Comparison of ENCODE assay signal across 23 mouse cellular contexts in the genomic region with DNA sequence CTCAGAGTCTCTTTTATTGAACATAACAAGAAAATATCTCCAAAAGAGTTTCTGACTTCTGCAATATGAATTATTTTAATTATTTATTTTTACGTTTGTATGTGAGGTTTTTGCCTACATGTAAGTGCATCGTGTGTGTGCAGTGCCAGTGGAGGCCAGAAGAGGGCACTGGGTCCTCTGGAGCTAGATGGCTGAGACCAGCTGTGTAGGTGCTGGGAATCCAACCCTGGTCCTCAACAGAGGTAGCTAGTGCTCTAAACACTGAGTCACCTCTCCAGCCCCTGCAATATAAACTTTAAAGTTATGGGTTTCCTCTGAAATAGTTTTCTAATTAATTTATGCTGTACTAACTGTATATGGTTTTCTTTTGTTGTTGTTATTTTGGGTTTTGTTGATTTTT. TPM values are rescaled to one million over a fixed set of nuclear protein-coding genes. Genes with fewer than 3 reads are reported as not detected.
DNase-seq lines count a peak whose midpoint lies in the region; ATAC-seq and TF ChIP-seq lines count a peak whose summit lies in the region.
"Had no signal": no experiment of that assay in that cellular context is flagged by ENCODE, and none has a peak within 500 bp of the region (broad histone marks: within the 10 kb centered on the region; RNA-seq: fewer than 3 reads in every experiment).

No protein-coding gene starts in this region.

- H3K4me2 ChIP-seq in lung, embryonic 14.5 days = no peak overlapping the region
- H3K4me2 ChIP-seq: forebrain, embryonic 13.5 days; heart, embryonic 12.5 days; hindbrain, embryonic 12.5 days had no signal

- H3K9me3 ChIP-seq in heart, embryonic 10.5 days = no peaks in the 10 kb centered on the region
- H3K9me3 ChIP-seq in lung, embryonic 14.5 days (ENCODE audit: low read depth, low read length) = no peaks in the 10 kb centered on the region; the same call in 1 of the 2 replicates
- H3K9me3 ChIP-seq: forebrain, embryonic 13.5 days had no signal

- H3K4me3 ChIP-seq in heart, embryonic 10.5 days = no peak overlapping the region
- H3K4me3 ChIP-seq in lung, embryonic 14.5 days (ENCODE audit: low read depth, low read length) = no peak overlapping the region
- H3K4me3 ChIP-seq: embryonic facial prominence, embryonic 10.5 days; forebrain, embryonic 13.5 days; heart, embryonic 12.5 days; hindbrain, embryonic 12.5 days had no signal

- H3K9ac ChIP-seq in lung, embryonic 14.5 days = no peak overlapping the region
- H3K9ac ChIP-seq: forebrain, embryonic 13.5 days; forebrain, postnatal 0 days; heart, embryonic 12.5 days; hindbrain, embryonic 12.5 days had no signal

- TF ChIP-seq CTCF in lung, embryonic 14.5 days (IDR thresholded peaks at IDR 0.05; ENCODE audit: low read depth) = 0 out of 2 replicates have a peak, but pooled peaks have one; percentile 10

- intact Hi-C loops in heart, postnatal 25 days (cut with DNase I) = no loop called here

- no peak overlapping the region for H3K27ac ChIP-seq in heart, embryonic 10.5 days
- H3K27ac ChIP-seq in lung, embryonic 14.5 days (ENCODE audit: low read depth) = no peak overlapping the region
- H3K27ac ChIP-seq: embryonic facial prominence, embryonic 10.5 days; forebrain, embryonic 13.5 days; hindbrain, embryonic 12.5 days had no signal

- peak; percentile 61 for DNase-seq in heart, embryonic 10.5 days (ENCODE audit: low spot score)
- DNase-seq in heart, postnatal 25 days (ENCODE audit: low spot score) = no peak
- no peak for DNase-seq in lung, embryonic 14.5 days
- DNase-seq in lung, postnatal 10 days = no peak
- DNase-seq in ES-CJ7 (ENCODE audit: low read depth, low spot score) = peak; percentile 37
- peak; percentile 37 for DNase-seq in ZHBTc4 (ENCODE audit: low read depth, low spot score)
- DNase-seq: adrenal gland, adult 2 months; adrenal gland, postnatal 25 days; cerebellum, adult 18-20 months; cerebellum, adult 9-11 months; cerebellum, postnatal 36 days; forebrain, postnatal 0 days; gastrocnemius, postnatal 25 days; heart, adult 11 months; heart, postnatal 36 days had no signal

- no peaks in the 10 kb centered on the region for H3K27me3 ChIP-seq in heart, embryonic 10.5 days (ENCODE audit: insufficient read depth, poor library complexity, severe bottlenecking)
- no peaks in the 10 kb centered on the region for H3K27me3 ChIP-seq in lung, embryonic 14.5 days (ENCODE audit: insufficient read depth, low read length)
- H3K27me3 ChIP-seq: CH12.LX; forebrain, embryonic 13.5 days; heart, embryonic 12.5 days; hindbrain, embryonic 12.5 days had no signal

- H3K36me3 ChIP-seq in heart, embryonic 10.5 days = peaks cover 8% of the 10 kb centered on the region; the same call in 1 of the 2 replicates
- no peaks in the 10 kb centered on the region for H3K36me3 ChIP-seq in lung, embryonic 14.5 days (ENCODE audit: insufficient read depth)
- H3K36me3 ChIP-seq: embryonic facial prominence, embryonic 10.5 days; G1E; hindbrain, embryonic 12.5 days had no signal

- WGBS in heart, embryonic 10.5 days = 93% methylated on average over 2 of the region's 2 CpGs
- WGBS in lung, embryonic 14.5 days = 88% methylated on average over 2 of the region's 2 CpGs

- peaks cover 10% of the 10 kb centered on the region for H3K4me1 ChIP-seq in heart, embryonic 10.5 days
- H3K4me1 ChIP-seq in lung, embryonic 14.5 days (ENCODE audit: insufficient read depth) = no peaks in the 10 kb centered on the region
- H3K4me1 ChIP-seq: embryonic facial prominence, embryonic 10.5 days; forebrain, embryonic 13.5 days; heart, embryonic 12.5 days; hindbrain, embryonic 12.5 days had no signal

- no peak for ATAC-seq in lung, embryonic 14.5 days (ENCODE audit: insufficient read depth)
- ATAC-seq in megakaryocyte progenitor cell, adult 5-6 weeks (replicated peaks; ENCODE audit: poor library complexity) = no peak
- ATAC-seq: forebrain, embryonic 13.5 days; forebrain, postnatal 0 days; hindbrain, embryonic 16.5 days had no signal

RNA-seq across cellular contexts. Expression of a gene that starts 43.2 kb away (rescaled TPM):
- polyA plus RNA-seq in heart, embryonic 10.5 days (2016; fragmentation: Nextera tagmentation; extraction: Ambion mirVana) = 19.7 and 27.2 TPM in 2 replicates
- total RNA-seq in heart, postnatal 25 days (2021) = 100 to 1,000 TPM; 181 to 186 TPM
- 26.5 and 27.6 TPM in 2 replicates for polyA plus RNA-seq in lung, embryonic 14.5 days (2014; fragmentation: Nextera tagmentation; extraction: Ambion mirVana)
- not detected in 2 replicates for total RNA-seq in megakaryocyte progenitor cell, adult 5-6 weeks (2015)
- total RNA-seq in megakaryocyte progenitor cell, adult 5-6 weeks (2017) = not detected in 2 replicates
- total RNA-seq: CH12.LX had no signal
- polyA plus RNA-seq: G1E had no signal

Comparison
In these comparisons a context has a peak if more than half of its experiments do, and no peak if none do; other contexts are left out.
1. DNase-seq: peak in heart, embryonic 10.5 days (single experiment), ES-CJ7 (single experiment) and ZHBTc4 (single experiment); none in heart, postnatal 25 days (single experiment), lung, embryonic 14.5 days (single experiment) and lung, postnatal 10 days (single experiment).
2. RNA of a gene that starts 43.2 kb away (total RNA-seq): 181 to 186 TPM in heart, postnatal 25 days; not detected in megakaryocyte progenitor cell, adult 5-6 weeks; every median in the first group is over 100 times any median in the second.